Mouse (Mus musculus) urinary bladder, postnatal 25 days (tissue): ENCODE measurements at regions not wholly inside any gene's neighbourhood (a gene's known extent, or its start where the extent isn't known, plus 50 kb on each side); places are given as distances from the start of the nearest gene placed in this dataset.
A peak's percentile ranks its signal among the peaks of the same experiment; 100 is the strongest.
"Not testable (repeated sequence)": the region's sequence is repeated elsewhere in the genome, so short reads cannot be mapped to it uniquely, and the experiment has no call there.

ENCODE experiments used
- DNase-seq: peaks from one replicate; pipeline ENCODE4 v3.0.0; 2022; ENCODE audit warnings: low spot score

DNA sequence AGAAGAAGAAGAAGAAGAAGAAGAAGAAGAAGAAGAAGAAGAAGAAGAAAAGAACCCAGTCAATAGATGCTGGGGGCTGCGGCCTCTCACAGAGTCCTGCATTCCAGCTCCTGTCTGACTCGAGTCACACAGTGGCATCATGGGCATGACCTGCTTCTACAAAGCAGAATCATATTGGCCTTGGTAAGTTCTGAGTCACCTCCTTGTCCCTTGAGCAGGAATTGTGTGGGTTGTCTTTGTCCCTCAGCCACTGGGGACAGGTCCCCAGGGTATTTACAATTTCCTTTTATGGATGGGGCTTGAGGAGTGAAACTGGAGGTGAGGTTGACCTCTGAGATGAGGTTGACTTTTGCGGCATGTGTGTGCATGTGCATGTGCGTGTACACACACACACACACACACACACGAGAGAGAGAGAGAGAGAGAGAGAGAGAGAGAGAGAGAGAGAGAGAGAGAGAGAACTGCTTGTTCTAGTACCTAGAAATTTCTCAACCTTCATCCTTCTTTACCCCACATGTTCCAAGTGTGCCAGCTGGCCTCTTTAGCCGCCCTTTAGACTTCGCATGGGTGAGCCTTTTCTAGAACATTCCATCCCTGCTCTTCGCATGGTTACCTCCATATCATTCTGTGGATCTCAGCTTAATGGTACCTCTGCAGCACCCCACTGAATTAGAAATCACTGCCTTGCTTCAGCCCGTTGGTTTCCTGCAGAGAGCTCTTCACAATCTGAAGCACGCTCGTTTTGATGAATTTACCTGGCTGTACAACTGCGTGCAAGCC, 283.2 kb downstream of the 4933412E24Rik start:
- no peak for DNase-seq

DNA sequence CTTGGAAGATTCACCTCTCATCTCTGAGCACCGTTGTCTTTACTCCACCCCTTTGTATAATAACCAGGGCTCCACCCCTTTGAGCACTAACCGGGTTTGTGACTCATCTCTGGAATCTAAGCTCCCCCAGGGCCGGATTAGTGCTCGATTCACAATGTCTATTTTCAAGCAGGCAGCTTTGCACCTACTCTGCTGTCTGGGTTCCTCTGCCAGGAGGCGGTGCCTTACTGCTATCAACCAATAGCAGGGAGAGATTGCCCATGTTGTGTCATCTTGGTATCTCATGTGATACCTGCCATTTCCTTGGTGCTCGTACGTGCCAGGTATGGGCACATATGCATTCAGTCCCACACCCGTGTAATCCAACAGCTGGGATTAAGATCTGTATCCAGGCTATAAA, 285.3 kb downstream of the 4933412E24Rik start:
- DNase-seq, result no peak

DNA sequence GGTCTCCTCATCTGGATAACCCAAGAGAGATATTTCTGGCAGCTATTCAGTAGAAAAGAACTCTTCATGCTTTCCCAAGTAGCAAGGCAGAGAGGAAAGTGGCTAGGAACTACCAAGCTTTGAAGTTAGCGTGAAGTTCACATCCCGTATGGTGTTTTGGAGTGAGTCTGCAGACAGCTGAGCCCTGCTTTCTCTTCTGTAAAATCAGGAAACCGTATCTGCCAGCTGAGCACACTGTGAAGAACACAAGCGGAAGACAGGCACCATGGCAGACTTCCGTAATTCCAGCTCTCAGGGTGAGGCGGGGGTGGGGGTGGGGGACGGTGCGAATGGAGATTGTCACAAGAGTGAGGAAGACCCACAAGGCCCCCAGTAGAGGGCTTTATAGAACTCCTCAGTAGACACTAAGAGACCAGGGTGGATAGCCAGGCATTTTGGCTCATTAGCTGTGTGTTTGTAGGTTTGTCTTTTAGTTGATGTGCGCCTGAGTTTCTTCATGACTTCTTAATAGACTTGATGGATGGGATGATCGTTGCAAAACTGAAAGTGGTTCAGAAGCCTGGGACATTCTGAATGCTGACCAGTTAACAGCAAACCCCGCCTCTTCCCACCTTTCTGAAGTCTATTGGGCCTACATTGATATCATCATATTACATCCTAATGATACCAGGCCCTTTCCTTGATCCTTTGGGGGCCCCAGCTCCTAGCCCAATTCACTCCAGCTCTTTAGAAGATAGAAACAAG, 287.4 kb downstream of the 4933412E24Rik start:
- DNase-seq, result no peak

DNA sequence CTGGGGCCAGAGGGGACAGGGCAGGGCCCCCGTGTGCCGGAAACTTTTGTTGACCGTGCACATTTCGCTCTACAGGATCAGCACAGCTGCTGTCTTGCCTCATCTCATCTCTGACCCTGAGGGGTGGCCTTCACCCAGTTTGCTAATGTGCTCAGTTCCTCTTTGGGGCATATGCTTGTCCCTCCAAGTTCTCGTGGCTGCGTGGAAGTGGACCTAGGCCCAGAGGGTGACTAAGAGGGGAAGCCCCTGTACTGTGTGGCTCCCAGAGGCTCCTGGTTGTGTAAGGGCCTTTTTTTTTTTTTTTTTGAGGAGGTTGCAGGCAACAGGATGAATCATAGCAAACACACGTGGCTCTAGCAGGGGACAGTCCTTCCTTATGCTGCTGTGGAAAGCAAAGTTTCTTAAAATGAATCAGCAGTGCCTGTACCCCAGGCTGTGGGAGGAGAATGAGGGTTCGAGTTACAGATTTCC, 288.2 kb downstream of the 4933412E24Rik start:
- peak; percentile 44 for DNase-seq

DNA sequence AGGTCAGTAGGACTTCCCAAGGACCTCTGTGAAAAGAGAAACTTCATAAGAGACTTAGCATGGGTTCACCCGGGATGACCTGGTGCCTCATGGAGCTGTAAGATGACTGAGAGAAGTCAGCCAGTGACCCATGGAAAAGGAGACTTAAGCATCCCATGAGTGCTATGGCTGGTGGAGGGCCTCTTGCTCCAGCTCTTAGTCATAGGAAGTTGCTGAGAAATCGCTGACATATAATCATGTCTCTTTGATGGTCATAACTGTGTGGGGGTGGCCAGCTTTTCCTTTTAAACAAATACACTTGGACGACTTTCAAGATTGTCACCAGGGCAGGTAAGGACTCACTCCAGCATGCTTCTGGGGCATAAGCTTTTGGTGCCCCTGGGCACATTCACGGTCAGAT, 290.5 kb downstream of the 4933412E24Rik start:
- no peak for DNase-seq

DNA sequence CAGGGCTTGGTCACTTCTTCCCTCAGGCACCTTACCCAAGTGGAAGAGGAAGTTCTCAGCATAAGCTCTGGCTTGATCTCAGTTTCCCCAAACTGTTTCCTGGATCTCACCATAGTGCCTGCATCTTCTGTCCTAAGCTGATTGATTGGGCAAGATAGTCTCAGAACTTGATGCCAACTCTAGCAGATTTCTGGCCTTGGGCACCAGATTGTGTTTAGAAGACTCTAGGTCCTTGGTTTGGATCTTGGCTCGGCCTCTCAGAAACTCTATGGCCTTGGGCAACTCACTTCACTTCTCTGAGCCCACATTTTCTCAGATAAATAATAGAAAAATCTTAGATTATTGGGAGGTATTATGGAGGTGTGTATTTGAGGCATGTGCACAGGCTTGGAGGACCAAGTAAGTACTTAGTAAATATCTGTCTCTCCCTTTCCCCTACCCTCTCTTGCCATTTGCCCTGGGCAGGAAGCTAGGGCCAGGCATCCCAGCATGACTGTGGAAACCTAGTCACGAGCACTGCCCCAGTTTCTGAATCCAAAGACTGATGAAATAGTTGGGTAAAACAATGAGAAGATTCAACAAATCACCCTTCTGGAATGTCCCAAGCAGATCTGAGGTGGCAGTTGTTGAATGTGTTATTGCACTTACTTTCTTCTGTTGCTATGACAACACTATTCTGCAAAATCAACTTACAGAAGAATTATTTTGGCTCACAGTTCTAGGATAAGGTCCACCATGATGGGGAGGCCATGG, 293.6 kb downstream of the 4933412E24Rik start:
- DNase-seq, result no peak

DNA sequence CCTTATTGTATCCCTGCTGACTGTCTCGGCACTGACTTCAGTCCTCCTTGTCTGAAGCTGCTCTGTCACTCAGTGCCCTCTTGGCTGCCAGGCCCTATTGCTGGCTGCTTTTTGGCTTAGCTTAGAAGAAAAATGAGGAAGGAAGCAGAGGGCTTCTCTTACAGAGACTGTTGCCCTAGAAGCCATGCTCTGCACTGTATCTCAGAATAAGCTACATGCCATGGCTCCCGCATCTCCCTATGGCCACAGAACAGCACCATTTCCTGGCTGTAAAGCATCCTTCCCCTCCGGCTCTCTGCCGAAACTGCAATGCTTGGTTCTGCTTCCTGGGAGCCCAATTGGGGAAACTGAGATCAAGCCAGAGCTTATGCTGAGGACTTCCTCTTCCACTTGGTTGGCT, 295.0 kb downstream of the 4933412E24Rik start:
- DNase-seq, result no peak

DNA sequence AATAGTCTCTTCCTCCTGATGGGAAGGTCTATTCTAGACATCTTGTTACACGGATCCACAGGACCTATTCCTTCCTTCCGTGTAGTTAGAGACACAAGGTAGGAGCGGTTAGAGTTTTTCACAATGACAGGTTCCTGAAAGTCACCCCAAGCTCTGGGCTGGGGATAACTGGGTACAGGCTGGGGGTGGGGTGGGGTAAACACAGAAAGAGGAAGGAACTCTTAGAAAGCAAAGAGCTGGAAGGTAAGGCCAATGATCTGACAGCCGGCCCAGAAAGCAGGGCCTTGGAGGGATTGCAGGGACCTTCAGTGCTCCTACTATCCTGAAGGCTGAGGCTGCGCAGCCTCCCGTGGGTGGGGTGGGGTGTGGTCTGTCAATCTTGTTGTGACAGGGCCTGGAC, 295.4 kb downstream of the 4933412E24Rik start:
- no peak for DNase-seq

DNA sequence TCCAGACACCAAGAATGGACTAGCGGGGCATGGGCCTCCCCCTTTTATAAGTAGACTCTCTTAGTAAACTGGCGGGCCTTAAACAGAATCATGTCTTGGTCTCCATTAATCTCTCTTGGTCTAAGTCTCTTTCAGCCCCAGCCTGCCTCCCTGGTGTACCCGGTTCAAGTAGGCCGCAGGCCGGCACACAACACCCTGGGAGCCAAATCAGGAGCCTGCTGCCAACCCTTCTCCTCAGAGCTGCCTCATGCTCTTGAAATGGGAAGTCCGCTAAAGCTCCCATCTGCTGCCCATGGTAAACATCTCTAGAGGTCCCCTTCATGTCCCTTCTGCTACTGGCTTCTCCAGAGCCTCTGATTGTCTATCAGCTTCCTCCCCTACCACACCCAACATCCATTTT, 296.3 kb downstream of the 4933412E24Rik start:
- DNase-seq, result no peak

DNA sequence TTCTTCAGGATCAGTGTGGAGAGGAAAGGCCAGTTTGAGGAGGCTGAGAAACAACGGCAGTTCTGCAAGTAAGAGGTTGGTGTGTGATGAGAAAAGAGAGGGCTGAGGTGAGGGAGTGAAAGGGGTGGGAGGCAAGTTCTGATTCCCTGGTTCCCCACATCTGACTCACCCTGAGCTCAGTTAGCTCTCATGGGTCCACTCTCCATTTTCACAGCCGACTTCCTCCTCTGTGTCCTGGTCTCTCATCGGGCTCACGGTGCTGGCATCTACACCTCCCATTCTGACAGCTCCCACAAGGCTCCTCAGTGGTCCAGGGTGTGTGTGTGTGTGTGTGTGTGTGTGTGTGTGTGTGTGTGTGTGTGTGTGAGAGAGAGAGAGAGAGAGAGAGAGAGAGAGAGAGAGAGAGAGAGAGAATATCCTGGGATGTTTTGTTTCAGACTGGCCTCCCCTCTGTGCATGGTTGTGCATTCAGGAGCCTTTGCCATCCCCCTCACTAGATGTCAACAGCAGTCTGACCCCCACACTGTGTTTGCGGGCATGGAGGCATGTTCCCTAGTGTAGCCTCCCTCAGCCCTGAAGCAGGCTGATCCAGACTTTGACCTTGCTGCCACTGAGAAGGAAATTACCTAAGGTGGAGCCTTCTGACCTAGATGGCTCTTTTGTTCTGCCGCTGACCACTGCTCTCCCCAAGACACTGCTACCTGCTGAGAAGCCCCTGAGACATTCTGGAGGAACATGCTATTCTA, 296.9 kb downstream of the 4933412E24Rik start:
- not testable (repeated sequence) for DNase-seq

DNA sequence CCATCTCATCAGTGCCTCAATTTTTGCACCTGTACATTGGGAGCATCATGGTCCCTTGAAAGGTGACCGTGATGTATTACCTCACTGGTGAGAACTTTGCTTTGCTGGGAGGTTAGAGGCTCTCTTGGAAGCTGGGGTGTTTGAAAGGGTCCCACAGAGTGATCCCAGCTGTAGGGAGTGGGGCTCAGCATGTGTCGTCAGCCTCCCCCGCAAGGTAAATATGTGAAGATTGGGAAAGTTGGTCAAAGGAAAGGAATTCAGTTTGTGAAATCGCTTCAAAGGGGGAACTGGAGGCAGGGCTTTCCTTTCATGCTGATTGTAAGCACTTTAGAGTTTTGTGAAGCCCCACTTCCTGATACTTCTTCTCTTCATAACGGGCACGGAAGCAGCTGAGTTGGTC, 299.5 kb downstream of the 4933412E24Rik start:
- DNase-seq, result no peak

DNA sequence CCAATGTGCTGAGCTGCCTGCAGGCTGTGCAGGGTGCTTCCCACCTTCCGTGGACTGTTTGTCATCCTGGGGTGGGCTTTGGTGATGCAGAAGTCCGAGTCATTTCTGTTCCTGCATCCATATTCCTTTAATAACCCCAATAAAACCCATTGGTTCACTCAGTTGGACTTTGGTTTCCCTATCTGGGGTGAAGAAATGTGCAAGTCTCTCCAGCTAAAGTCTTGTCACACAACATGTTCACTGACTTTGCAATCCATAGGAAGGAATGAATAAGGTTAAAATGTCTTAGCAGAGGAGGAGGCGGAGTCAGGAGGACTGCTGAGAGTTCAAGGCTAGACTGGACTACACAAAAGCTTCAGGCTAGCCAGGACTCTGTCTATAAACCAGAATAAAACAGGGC, 300.5 kb downstream of the 4933412E24Rik start:
- DNase-seq, result no peak

DNA sequence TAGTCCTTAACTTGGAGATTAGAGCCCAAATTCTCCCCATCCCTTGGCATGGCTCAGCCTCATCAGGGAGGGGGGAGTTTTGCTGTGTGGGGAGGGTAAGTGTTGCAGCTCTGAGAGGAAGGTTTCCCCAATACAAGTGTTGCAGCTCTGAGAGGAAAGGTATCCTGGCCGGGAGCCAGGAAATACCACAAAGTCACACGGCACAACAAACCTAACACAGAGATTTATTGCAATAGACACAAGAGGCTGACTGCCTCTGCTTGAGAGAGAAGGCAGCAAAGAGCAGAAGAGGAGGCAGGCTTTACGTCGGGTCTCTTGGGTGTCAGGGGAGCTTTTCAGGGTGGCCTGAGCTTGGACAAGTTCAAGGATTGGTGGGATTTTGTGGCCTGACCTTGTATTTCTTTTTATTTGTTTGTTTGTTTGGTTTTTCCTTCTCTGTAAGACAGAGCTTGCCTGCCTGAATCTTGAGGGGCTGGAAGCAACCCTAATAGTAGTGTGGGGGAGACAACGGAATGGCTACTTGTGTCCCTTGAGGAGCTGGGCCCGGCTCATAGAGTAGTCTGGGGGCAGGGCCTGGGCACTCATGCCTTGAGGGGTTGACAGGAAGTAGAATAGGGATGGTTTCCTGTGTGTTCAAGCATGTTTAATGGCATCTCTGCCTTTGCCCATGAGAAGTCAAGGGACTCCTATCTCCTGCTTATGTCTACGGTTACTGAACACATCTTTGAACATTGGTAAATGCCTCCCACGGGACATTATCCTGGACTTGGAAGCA, 302.3 kb downstream of the 4933412E24Rik start:
- DNase-seq, result no peak

DNA sequence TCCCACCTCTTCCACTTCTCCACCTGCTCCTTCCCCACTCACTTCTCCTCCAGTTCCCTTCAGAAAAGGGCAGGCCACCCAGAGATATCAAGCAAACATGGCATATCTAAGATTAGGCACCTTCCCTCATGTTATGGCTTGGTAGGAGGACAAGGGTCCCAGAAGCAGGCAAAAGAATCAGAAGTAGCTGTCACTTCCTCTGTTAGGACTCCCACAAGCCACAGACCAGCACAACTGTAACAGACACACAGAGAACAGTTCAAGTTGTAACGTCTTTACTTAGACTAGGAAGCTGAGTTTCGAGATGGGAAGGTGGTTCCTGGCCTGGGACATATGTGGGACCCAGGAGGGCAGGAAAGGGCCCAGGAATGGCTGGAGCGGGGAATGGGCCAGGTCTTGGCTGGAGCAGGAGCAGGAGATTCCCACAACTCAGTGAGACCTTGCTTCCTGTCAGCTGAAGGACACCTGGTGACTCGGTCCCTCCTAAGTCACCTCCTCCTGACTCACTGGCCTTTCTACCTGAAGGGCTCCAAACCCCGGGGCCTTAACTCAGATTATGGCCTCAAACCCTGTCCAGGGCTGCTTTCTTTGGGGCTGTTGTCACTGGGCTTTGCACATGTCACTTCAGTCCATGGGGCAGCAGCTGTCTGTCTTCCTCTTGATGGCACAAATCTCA, 304.2 kb downstream of the 4933412E24Rik start:
- DNase-seq, result no peak

DNA sequence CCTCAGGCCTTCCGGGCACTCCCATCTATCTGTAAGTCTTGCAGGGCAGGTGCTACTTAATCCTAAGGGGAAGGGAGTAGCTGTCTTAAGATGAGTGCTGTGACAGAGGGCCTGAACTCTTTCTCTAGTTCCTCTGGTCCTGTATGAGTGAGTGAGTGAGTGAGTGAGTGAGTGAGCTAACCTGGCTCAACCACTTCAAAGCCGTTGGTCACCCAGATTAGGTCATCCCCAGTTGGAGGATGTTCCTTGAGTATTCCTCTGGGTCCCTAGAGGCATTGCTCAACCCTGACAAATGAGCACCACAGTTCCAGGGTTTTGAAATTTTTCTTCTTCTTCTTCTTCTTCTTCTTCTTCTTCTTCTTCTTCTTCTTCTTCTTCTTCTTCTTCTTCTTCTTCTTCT, 306.5 kb downstream of the 4933412E24Rik start:
- DNase-seq, result no peak

DNA sequence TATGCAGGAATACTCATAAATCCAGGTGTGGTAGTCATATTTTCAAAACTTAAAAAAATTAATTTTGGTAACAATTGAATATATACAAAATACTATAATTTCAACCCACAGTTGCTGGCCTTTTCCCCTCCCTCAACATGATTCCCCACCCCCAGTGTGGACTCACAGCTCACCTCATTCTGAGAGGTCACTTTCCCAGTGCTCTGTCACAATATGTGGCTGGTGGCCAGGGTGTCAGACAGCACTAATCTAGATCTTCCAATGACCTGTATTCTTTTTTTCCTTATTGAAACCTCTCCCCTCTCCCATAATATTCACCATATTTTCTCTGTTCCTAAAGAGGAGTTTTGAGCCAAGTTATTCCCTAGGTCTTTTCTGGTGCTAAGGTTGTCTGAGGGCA, 308.0 kb downstream of the 4933412E24Rik start:
- no peak for DNase-seq

DNA sequence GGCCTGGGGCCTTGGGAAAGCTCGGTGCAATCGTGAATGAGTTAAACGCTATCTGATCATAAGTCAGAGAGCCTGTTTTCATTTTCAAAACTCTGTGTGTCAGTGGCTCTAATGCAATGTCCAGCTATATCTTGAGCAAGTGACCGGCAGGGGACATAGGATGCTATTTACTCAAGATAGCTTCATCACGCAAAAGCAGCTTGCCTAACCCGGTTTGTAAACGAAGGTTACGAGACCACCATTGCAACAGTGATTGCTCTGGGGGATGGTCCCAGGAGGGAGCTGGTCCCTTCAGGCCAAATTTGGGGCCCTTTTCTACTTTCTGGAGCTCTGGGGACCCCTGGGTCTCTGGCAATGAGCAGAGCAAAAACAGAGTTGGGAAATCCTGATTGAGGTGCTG, 309.3 kb downstream of the 4933412E24Rik start:
- no peak for DNase-seq
